In the genomic region with DNA sequence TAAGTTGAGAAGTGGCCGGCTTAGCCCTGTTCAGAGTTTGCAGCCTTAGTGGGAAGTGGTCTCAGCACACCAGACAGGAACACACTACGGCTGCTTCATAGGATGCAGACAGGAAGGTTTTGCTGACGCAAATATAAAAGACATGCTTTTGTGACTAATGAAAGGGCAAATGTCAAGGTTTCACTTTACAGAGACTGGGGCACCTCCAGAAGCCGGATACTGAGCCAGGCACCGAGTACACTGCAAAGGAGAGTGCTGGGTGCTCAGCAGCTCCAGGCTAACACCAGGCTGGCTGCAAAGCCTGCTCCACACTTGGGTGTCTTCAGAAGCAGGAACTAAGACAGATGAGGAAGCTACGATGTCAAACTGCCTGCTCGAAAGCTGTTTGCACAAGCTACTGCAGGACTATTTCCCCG, we compare ENCODE assay signal across 11 mouse cellular contexts. TPM values are rescaled to one million over a fixed set of nuclear protein-coding genes. Genes with fewer than 3 reads are reported as not detected.
DNase-seq lines count a peak whose midpoint lies in the region; ATAC-seq and TF ChIP-seq lines count a peak whose summit lies in the region.
"Had no signal": no experiment of that assay in that cellular context is flagged by ENCODE, and none has a peak within 500 bp of the region (broad histone marks: within the 10 kb centered on the region; RNA-seq: fewer than 3 reads in every experiment).

No protein-coding gene starts in this region.

- no peaks in the 10 kb centered on the region for H3K36me3 ChIP-seq in kidney, postnatal 0 days (ENCODE audit: insufficient read depth, low read length)
- no peaks in the 10 kb centered on the region for H3K36me3 ChIP-seq in kidney, embryonic 14.5 days (ENCODE audit: control insufficient read depth, insufficient read depth, low read length)
- no peaks in the 10 kb centered on the region for H3K36me3 ChIP-seq in embryonic facial prominence, embryonic 10.5 days (replicated peaks)
- H3K36me3 ChIP-seq: limb, embryonic 12.5 days had no signal

- 42% methylated on average over 8 of the region's 8 CpGs for WGBS in kidney, postnatal 0 days
- 44% methylated on average over 8 of the region's 8 CpGs for WGBS in kidney, embryonic 14.5 days
- WGBS in embryonic facial prominence, embryonic 10.5 days = 40% methylated on average over 8 of the region's 8 CpGs

- ATAC-seq in kidney, postnatal 0 days (replicated peaks; ENCODE audit: low FRiP score, low read depth) = no peak
- no peak for ATAC-seq in kidney, embryonic 14.5 days (ENCODE audit: low FRiP score, low TSS enrichment)
- ATAC-seq in CD4-positive, CD25-positive, alpha-beta regulatory T cell, adult 4 months = peak; percentile 82

- TF ChIP-seq CTCF in kidney, postnatal 0 days (IDR thresholded peaks at IDR 0.05; ENCODE audit: low read depth) = no peak

- no peaks in the 10 kb centered on the region for H3K27me3 ChIP-seq in kidney, postnatal 0 days (ENCODE audit: insufficient read depth, low read length)
- no peaks in the 10 kb centered on the region for H3K27me3 ChIP-seq in kidney, embryonic 14.5 days (ENCODE audit: control insufficient read depth, insufficient read depth, low read length)
- no peaks in the 10 kb centered on the region for H3K27me3 ChIP-seq in embryonic facial prominence, embryonic 10.5 days (replicated peaks; ENCODE audit: low read depth, poor library complexity, severe bottlenecking)
- H3K27me3 ChIP-seq: limb, embryonic 12.5 days had no signal

- no peak overlapping the region for H3K4me2 ChIP-seq in kidney, postnatal 0 days (ENCODE audit: low read length)
- no peak overlapping the region for H3K4me2 ChIP-seq in kidney, embryonic 14.5 days (replicated peaks; ENCODE audit: low read depth, low read length)
- H3K4me2 ChIP-seq: limb, embryonic 12.5 days had no signal

- peak; percentile 45 for DNase-seq in kidney, postnatal 0 days (ENCODE audit: low spot score)
- peak; percentile 32 for DNase-seq in embryonic facial prominence, embryonic 10.5 days (ENCODE audit: low spot score)
- DNase-seq in naive thymus-derived CD4-positive, alpha-beta T cell, adult 2 months (ENCODE audit: low read depth) = peak; percentile 80
- no peak for DNase-seq in gastrocnemius, adult 18-20 months (ENCODE audit: low spot score)
- no peak for DNase-seq in urinary bladder, postnatal 36 days (ENCODE audit: low spot score in 2 of 2)
- no peak for DNase-seq in adipocyte (ENCODE audit: low spot score)
- DNase-seq: cerebellum, postnatal 14 days; heart, postnatal 4 days had no signal

- H3K4me3 ChIP-seq in kidney, postnatal 0 days (replicated peaks; ENCODE audit: low read depth, low read length) = no peak overlapping the region
- no peak overlapping the region for H3K4me3 ChIP-seq in kidney, embryonic 14.5 days (ENCODE audit: low read length)
- no peak overlapping the region for H3K4me3 ChIP-seq in embryonic facial prominence, embryonic 10.5 days
- H3K4me3 ChIP-seq: limb, embryonic 12.5 days had no signal

- H3K9ac ChIP-seq in kidney, postnatal 0 days (ENCODE audit: low read depth, low read length) = no peak overlapping the region
- H3K9ac ChIP-seq in kidney, embryonic 14.5 days (ENCODE audit: low read depth, low read length) = no peak overlapping the region
- H3K9ac ChIP-seq: limb, embryonic 12.5 days had no signal

- no peaks in the 10 kb centered on the region; the same call in 1 of the 2 replicates for H3K4me1 ChIP-seq in kidney, postnatal 0 days (replicated peaks; ENCODE audit: insufficient read depth, low read length)
- H3K4me1 ChIP-seq in kidney, embryonic 14.5 days (ENCODE audit: control insufficient read depth, insufficient read depth, low read length) = 0 out of 2 replicates have a peak, but pooled peaks cover 4% of the 10 kb centered on the region
- peaks cover 48% of the 10 kb centered on the region for H3K4me1 ChIP-seq in embryonic facial prominence, embryonic 10.5 days

- no peak overlapping the region for H3K27ac ChIP-seq in kidney, postnatal 0 days
- H3K27ac ChIP-seq in kidney, embryonic 14.5 days (ENCODE audit: low read depth, low read length) = no peak overlapping the region
- no peak overlapping the region; the same call in 1 of the 2 replicates for H3K27ac ChIP-seq in embryonic facial prominence, embryonic 10.5 days (replicated peaks)
- H3K27ac ChIP-seq: limb, embryonic 12.5 days had no signal

- no peaks in the 10 kb centered on the region for H3K9me3 ChIP-seq in kidney, postnatal 0 days (replicated peaks; ENCODE audit: low read length)
- no peaks in the 10 kb centered on the region for H3K9me3 ChIP-seq in kidney, embryonic 14.5 days (ENCODE audit: control insufficient read depth, low read length)
- no peaks in the 10 kb centered on the region for H3K9me3 ChIP-seq in embryonic facial prominence, embryonic 10.5 days
- H3K9me3 ChIP-seq: limb, embryonic 12.5 days had no signal

RNA-seq across cellular contexts. Expression of gene Rab8b, which starts 37.1 kb away (rescaled TPM):
- 9.3 and 10.9 TPM in 2 replicates for polyA plus RNA-seq in kidney, postnatal 0 days (2015; fragmentation: Nextera tagmentation; extraction: Ambion mirVana)
- 18.0 and 27.3 TPM in 2 replicates for polyA plus RNA-seq in kidney, embryonic 14.5 days (2014; fragmentation: Nextera tagmentation; extraction: Ambion mirVana)
- polyA plus RNA-seq in CD4-positive, CD25-positive, alpha-beta regulatory T cell, adult 4 months (2017; shearing (Covaris generic)) = 100 to 1,000 TPM; 138 to 179 TPM
- polyA plus RNA-seq in embryonic facial prominence, embryonic 10.5 days (2016; fragmentation: Nextera tagmentation; extraction: Ambion mirVana) = 21.4 and 23.9 TPM in 2 replicates
- 1 to 10 TPM; 4.9 to 6.5 TPM for total RNA-seq in gastrocnemius, adult 18-20 months (2021)

RNA-seq across cellular contexts. Expression of gene Aph1c, which starts 47.9 kb away (rescaled TPM):
- 23.1 and 25.6 TPM in 2 replicates for polyA plus RNA-seq in kidney, postnatal 0 days (2015; fragmentation: Nextera tagmentation; extraction: Ambion mirVana)
- 3.3 and 4.7 TPM in 2 replicates for polyA plus RNA-seq in kidney, embryonic 14.5 days (2014; fragmentation: Nextera tagmentation; extraction: Ambion mirVana)
- polyA plus RNA-seq in CD4-positive, CD25-positive, alpha-beta regulatory T cell, adult 4 months (2017; shearing (Covaris generic)) = under 1 TPM; 0.38 to 0.44 TPM
- polyA plus RNA-seq in embryonic facial prominence, embryonic 10.5 days (2016; fragmentation: Nextera tagmentation; extraction: Ambion mirVana) = 1.7 and 1.8 TPM in 2 replicates
- total RNA-seq in gastrocnemius, adult 18-20 months (2021) = under 1 TPM; 0.66 to 0.88 TPM

Comparison
In these comparisons a context has a peak if more than half of its experiments do, and no peak if none do; other contexts are left out.
1. DNase-seq: peak in kidney, postnatal 0 days (single experiment), embryonic facial prominence, embryonic 10.5 days (single experiment) and naive thymus-derived CD4-positive, alpha-beta T cell, adult 2 months (single experiment); none in gastrocnemius, adult 18-20 months (single experiment), urinary bladder, postnatal 36 days (0 of 2) and adipocyte (single experiment).